Mouse (Mus musculus) urinary bladder, adult 18-20 months (tissue): ENCODE data around the gene Lrrc4.
A peak's percentile ranks its signal among the peaks of the same experiment; 100 is the strongest.

Experiments used
- DNase-seq, 2 experiments: peaks; one replicate each; pipeline ENCODE4 v3.0.0; 2022; ENCODE audit warnings: low spot score in 2 of 2, mixed read lengths in 2 of 2

Gene Lrrc4

GRCm38 (mm10) chr6:28781696-28782095 lies 49.9 kb downstream of the Lrrc4 start:
- no peak for DNase-seq

- DNase-seq, result no peak
These were observed 60.2 kb downstream of the Lrrc4 start for GRCm38 (mm10) chr6:28771331-28771730.

GRCm38 (mm10) chr6:28767891-28768481 lies 63.6 kb downstream of the Lrrc4 start:
- no peak for DNase-seq

GRCm38 (mm10) chr6:28766622-28767021 lies 64.9 kb downstream of the Lrrc4 start:
- DNase-seq, result no peak

GRCm38 (mm10) chr6:28762132-28762775 lies 69.3 kb downstream of the Lrrc4 start:
- DNase-seq, result no peak

- DNase-seq, result no peak
These were observed 69.8 kb downstream of the Lrrc4 start for GRCm38 (mm10) chr6:28761728-28762127.

GRCm38 (mm10) chr6:28758293-28758692 lies 73.3 kb downstream of the Lrrc4 start:
- DNase-seq, result peak in 1 of 2 experiments; percentile 46

- DNase-seq, result no peak
These were observed 75.1 kb downstream of the Lrrc4 start for GRCm38 (mm10) chr6:28756306-28757018.

GRCm38 (mm10) chr6:28754127-28754898 lies 77.2 kb downstream of the Lrrc4 start:
- no peak for DNase-seq

- DNase-seq, result no peak
These were observed 77.9 kb downstream of the Lrrc4 start for GRCm38 (mm10) chr6:28753681-28754080.

- no peak for DNase-seq
These were observed 78.3 kb downstream of the Lrrc4 start for GRCm38 (mm10) chr6:28753217-28753616.

- no peak for DNase-seq
These were observed 80.4 kb downstream of the Lrrc4 start for GRCm38 (mm10) chr6:28751186-28751585.

GRCm38 (mm10) chr6:28749224-28749623 lies 82.3 kb downstream of the Lrrc4 start:
- DNase-seq, result no peak

GRCm38 (mm10) chr6:28747931-28748670 lies 83.4 kb downstream of the Lrrc4 start:
- no peak for DNase-seq

GRCm38 (mm10) chr6:28747025-28747424 lies 84.5 kb downstream of the Lrrc4 start:
- DNase-seq, result no peak

- DNase-seq, result no peak
These were observed 85.7 kb downstream of the Lrrc4 start for GRCm38 (mm10) chr6:28745864-28746263.

- no peak for DNase-seq
These were observed 88.0 kb downstream of the Lrrc4 start for GRCm38 (mm10) chr6:28743586-28743985.

- no peak for DNase-seq
These were observed 93.9 kb downstream of the Lrrc4 start for GRCm38 (mm10) chr6:28737601-28738000.

- no peak for DNase-seq
These were observed 94.9 kb downstream of the Lrrc4 start for GRCm38 (mm10) chr6:28736665-28737064.

GRCm38 (mm10) chr6:28735116-28735515 lies 96.4 kb downstream of the Lrrc4 start:
- DNase-seq, result peak in 1 of 2 experiments; percentile 19

GRCm38 (mm10) chr6:28733884-28734647 lies 97.5 kb downstream of the Lrrc4 start:
- DNase-seq, result peak in 1 of 2 experiments; percentile 4
